Mouse (Mus musculus) kidney, adult 8-10 months (tissue): ENCODE data around the gene Col19a1.

Experiments
- DNase-seq, 2 experiments: peaks; one replicate each; pipeline ENCODE4 v3.0.0; 2022

Gene Col19a1

DNA sequence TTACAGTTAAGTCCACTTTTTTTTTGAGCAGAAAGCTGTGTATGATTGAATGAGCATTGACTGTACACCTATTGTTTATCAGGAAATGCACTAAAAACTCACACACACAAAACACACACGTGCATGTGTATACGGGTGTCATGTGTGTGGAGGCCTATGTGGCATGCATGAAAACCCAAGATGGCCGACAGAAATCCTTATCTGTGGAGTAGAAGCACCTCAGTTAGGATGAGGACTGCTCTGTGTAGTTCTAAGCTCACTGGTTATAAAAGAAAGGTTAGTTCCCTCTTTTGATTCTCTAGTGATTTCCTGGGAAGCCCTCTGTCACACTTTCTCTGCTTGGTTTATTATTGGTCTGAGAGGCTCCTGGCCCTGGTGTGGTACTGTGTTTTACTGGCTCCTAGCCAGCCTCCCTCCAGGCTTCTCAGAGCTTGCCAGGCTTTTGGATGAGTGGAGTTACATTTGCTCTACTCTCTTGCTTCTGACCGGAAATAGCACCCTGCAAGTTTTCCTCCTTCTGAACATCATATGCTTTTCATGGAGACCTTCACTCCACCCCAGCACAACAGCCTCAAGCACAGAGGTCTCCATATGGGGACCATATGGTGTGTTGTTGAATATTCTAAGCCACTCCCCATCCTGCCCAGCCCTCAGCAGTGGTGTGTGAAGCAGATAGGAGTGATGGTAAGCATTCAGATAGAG, 361.3 kb downstream of the Col19a1 start:
- DNase-seq = no peak

GRCm38 (mm10) chr1:24222981-24223612, 364.2 kb downstream of the Col19a1 start:
- DNase-seq = no peak

DNA sequence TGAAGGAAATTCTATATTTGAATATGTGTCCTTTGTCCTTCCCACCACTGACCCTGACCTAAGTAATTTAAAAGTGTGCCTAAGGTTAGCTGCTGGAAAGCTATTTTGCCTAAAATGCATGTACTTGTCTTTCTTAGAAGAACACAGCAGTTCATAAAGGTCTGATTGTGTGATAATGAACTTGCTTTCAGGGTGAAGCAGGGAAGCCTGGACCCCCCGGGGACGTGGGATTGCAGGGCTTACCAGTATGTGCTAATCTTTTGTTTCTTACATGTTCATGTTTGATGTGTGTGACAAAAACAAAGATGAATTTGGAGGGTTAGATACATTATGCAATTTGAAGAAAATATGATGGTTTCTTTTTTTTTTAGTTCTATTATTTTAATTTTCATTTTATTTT, 365.0 kb downstream of the Col19a1 start:
- no peak for DNase-seq

DNA sequence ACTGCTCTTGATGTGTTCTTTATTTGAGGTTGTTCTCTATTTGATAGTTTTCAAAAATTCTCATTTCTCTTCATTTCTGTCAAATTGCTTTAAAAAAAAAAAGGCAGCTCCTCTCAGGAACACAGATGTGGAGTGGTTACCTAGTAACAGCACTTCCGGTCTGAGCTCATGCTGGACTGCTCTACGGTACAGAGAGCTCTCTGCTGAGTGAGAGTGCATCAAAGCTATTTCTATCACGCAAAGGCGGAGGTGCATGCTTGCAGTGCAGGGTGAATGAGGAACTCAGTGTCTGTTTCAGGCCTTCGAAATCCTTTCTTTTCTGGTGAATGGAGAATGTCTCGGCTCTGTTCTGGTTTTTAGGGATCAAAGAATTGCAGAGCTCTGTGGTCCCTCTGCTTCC, 368.2 kb downstream of the Col19a1 start:
- no peak for DNase-seq
